Mouse (Mus musculus): ENCODE data around the gene Mogat2. TPM values are rescaled to one million over a fixed set of nuclear protein-coding genes. Genes with fewer than 3 reads are reported as not detected.
A peak's percentile ranks its signal among the peaks of the same experiment; 100 is the strongest.

Gene Mogat2
- total RNA-seq, 2 experiments from 2014 or later, result 1.7 to 3.0 TPM

DNA sequence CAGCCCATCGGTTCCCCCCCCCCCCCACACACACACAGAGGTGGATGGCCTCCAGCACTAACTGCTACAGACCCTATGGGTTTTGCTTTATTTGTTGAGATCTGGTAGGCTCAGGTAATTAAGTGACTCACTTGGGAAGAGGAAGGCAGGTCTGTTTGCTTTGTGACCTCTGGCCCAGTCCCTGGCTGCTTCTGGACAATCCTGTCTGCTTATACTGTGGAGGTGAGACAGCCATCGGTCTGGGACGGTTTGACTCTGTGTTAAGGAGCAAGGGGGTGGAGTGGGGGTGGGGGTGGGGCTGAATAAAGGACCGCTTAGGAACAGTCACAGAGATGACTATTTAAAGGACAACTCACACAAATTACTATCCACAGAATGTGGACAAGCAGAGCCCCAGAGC is 38.1 kb downstream of the Mogat2 start:
- no peak for ATAC-seq (replicated peaks; ENCODE audit: low FRiP score, poor library complexity, severe bottlenecking)

DNA sequence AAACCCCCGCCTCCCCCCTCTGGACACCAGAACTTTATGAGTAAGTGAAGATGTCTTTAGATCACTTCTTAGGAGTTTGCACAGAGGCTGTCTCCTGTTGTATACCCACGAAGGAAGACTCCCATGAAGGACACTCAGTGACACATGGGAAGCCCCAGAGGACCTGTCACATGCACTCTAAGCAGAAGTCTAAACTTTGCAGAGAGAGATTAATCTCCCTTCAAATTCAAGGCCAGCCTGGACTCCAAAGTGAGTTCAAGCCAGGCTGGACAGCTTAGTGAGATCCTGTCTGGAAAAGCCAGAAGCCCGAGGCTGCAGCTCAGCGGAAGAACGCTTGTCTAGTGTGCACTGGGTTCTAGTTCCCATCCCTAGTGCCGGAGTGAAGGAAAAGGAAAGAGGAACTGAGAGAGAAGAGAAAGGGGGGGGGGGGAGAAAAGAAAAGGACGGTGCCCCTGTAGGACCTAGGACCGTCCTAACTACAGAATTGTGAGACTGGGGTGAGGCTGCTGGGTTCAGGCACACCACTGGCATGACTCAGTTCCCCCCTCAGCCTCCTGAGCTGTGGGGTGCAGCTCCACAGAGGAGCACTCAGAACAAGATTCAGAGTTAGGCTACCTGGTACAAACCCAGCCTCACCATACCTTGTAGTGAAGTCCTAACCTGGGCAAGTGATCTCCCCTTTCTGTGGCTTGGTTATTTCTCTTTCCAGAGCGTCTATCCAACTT is 38.8 kb downstream of the Mogat2 start:
- no peak for ATAC-seq (replicated peaks; ENCODE audit: low FRiP score, poor library complexity, severe bottlenecking)

DNA sequence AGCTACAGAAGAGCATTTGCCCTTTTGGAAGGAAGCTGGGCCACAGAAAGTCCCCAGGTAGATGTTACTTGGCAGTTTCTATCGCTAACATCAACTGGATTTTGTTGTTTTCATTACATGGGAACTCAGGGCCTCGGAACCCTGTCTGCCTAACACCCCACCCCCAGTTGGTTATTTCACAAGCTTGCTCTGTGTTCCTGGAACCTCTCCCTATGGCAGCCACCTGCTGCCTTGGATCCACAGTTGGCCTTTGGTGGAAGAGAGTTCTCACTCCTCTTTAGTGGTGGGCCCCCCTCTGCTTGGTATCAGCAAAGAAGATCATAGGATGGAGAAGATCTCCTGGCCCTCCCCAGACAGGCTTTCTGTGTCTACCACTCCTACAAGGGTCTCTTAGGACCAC is 39.6 kb downstream of the Mogat2 start:
- ATAC-seq (replicated peaks; ENCODE audit: low FRiP score, poor library complexity, severe bottlenecking), result no peak

DNA sequence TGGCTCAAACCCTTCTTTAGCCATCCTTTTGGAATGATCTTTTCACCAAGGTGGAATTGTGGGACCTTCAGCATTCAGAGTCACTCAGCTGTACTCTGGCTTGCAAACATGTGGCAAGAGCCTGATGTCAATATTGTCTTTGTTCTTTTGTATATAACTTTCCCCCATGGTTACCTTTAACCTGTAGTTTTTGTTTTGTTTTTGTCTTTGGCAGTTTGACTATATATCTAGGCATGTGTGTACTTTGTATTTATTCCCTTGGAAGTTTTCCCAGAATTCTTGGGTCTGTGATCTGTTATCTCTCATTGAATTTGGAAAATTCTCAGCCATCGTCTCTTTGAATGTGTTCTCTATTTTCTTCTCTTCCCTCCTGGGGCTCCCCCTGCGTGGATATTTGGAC is 43.9 kb downstream of the Mogat2 start:
- ATAC-seq (replicated peaks; ENCODE audit: low FRiP score, poor library complexity, severe bottlenecking), result no peak

DNA sequence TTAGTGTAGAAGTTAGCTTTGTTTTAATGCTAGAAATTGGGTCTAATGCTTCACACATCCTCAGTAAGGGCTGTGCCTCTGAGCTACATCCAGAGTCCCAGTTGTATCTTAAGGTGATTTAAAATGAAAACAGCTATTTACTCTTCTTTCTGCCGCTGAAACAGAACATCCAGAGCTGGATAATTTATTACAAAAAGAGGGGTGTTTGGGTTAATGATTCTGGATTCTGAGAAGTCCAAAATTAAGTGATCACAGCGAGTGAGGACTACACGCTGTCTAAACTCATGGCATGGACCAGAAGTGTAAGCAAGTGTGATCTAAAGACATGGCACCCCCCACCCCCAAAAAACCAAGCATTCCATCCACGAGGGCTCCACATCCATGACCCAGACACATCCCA is 44.5 kb downstream of the Mogat2 start:
- no peak for ATAC-seq (replicated peaks; ENCODE audit: low FRiP score, poor library complexity, severe bottlenecking)

DNA sequence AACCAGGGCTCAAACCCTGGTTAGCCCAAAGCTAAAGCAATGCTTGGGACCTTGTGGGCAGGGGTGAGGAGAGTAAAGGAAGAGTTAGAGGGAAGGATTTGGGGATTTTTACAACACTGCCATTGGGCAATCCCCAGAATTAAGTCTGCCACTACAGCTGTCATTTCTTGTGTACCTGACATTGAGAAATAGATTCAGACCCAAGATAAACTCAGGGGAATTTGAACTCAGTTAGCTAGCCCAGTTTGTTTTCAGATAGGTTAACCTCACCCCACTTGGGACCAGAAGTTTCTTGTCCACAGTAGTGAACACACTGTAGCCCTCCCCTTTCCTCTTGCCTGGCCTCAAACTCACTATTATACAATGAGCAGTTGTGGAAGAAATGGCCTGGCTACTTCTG is 47.0 kb downstream of the Mogat2 start:
- no peak for ATAC-seq (replicated peaks; ENCODE audit: low FRiP score, poor library complexity, severe bottlenecking)

DNA sequence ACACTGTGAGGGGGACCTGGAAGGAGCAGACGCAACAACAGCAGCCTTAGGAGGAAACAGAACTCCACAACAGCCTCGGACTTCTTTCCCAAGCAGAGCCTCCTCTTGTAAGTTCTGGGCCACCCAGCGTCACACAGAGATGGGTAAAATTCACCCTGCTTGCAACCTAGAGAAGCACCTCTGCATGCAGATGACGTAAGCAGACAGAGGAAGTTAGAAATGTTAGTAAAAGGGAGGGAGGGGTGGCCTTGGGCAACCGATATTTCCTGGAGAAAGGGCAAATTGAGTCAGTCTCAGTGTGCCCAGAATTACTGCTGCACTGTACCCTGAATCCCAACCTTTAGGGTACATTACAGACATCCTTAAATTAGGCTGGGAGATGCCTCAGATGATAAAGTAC is 48.5 kb downstream of the Mogat2 start:
- no peak for ATAC-seq (replicated peaks; ENCODE audit: low FRiP score, poor library complexity, severe bottlenecking)

DNA sequence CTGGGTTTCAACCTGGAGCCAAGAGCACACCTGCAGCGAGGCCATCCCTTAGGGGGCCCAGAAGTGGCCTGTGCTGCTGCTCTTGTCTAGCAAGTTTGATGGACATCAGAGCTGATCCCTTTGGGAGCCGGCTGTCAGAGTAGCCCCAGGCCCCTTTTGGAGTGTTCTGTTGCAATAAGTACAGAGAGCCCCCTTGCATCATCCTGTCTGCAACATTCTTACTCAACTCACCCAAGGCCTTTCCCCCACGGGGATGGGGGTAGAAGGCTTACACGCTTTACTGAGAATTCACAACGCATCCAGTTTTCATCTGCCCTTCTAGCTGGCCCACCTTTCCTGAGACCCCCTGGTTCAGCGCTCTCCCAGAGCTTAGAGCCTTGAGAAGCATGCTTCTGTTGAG is 49.8 kb downstream of the Mogat2 start:
- no peak for ATAC-seq (replicated peaks; ENCODE audit: low FRiP score, poor library complexity, severe bottlenecking)

DNA sequence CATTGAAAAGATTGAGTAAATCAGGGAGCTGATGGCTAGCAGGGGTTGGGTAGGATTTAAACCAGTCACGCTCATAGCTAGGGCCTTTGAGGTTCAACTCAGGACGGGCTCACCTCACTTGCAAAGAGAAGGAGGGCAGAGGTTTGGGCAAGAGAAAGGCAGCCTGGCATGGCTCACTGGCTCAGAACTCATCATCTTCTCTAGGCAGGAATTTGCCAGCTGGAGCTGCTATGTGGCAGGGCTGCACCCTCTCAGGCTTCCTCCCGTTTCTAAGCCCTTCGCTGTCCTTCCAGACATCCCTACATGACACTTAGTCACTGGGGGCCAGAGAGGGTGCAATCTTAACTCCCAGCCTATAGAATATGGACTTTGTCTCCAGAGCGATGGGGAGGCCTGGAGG is 51.0 kb downstream of the Mogat2 start:
- no peak for ATAC-seq (replicated peaks; ENCODE audit: low FRiP score, poor library complexity, severe bottlenecking)

DNA sequence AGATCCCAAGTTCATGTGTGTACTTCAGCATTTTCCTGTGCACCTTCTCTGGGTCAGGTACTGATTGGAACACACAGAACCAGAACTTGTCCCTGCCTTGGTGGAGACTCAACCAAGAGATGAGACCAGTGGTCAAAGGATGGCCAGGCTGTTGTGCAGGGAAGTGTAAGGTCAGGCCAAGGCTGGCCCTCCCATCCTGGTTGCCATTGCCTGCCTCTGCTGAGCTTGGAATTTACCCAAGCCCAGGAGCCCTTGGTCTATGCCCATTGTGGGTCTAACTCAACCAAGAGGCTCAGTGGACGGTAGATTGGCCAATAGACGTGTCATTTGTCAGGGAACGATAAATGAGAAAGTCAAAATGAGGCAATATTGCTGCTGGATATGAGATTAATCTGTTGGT is 53.0 kb downstream of the Mogat2 start:
- ATAC-seq (replicated peaks; ENCODE audit: low FRiP score, poor library complexity, severe bottlenecking), result no peak

DNA sequence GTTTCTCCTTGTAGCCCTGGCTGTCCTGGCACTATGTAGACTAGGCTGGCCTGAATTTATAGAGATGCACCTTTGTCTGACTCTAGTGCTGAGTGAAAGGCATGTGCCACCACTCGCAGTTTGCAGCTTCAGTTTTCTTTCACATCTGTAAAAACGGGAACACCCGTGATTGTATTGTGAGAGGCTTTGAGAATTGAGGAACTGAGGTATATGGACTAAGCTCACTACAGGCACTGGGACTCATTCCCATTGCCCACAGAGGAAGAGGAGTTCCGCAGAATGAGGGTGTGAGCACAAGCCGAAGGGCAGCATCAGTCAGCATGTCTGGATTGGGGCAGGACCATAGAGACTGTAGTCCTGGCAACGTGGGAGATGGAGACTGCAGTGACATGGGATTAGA is 54.7 kb downstream of the Mogat2 start:
- ATAC-seq (replicated peaks; ENCODE audit: low FRiP score, poor library complexity, severe bottlenecking), result no peak

DNA sequence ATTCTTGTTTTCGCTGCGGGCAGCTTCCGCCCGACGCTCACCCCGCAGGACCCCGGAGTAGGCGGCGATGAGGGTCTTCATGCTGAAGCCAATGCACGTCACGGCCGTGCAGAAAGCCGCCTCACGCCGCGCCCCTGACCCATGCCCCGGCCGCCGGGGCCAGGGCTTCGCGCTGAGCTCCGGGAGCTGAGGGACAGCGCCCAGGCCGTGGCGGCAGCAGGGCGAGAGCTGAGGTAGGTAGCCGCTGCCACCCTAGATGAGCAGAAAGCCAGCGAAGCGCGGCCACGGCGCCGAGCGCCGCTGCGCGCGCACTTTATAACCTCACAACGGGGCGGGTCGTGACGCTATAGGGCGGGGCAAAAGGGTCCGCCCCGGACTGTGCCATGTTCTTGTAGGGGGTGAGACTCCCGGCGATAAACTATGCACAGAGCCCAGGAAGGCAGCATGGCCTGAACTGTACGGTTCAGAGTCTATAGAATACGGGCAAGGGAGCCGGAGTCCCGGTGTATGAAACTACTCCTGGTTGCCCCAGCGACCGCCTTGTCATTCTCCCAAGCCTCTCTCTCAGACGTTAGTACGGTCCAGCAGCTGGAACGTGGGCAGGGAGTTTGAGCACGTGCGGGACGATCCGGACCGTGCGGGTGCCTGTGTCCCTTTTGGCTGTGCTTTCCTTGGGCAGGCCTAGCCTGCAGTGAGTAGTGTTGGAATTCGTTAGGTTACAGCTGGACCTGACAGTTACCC is 55.8 kb downstream of the Mogat2 start, which contains the start of gene Dgat2:
Gene Dgat2 (minus strand): TSS at position 288 of the 741 bp plus-strand sequence.
- ATAC-seq (replicated peaks; ENCODE audit: low FRiP score, poor library complexity, severe bottlenecking), result peak; percentile 67

DNA sequence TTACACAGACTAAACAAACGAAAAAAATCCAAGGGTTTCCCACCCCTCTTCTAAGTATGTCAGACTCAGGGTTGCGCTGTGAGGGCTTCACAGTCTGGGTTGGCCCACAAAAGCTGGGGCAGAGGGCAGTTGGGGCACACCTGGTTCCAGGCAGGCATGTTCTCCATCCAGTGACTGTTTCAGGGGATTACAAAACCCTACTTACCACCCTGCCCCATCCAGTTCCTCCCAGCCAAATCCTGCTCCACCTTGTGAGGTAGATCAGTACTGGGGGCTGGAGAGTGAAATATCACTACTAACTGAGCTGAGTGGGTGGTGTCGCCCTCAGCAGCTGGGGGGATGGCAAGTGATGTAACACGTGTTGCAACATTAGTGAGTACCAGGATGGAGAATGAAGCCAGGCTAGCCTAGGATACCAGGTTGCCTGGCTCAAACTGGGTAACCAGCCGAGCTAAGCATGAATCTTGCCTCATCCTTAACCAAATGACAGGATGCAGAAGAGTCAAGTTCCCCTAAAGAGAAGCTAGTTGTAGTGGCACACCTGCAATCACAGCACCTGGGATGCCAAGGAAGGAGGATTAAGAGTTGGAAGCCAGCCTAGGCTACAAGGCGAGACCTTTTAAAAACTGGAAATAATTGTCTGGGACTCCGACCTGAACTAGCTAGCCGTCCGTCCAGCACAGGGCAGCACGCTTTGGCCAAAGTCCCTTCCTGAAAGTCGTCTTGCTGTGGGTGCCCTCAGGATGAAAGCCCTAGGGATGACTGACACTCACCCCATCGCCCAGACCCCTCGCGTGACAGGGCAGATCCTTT is 56.6 kb downstream of the Mogat2 start:
- ATAC-seq (replicated peaks; ENCODE audit: low FRiP score, poor library complexity, severe bottlenecking), result no peak

DNA sequence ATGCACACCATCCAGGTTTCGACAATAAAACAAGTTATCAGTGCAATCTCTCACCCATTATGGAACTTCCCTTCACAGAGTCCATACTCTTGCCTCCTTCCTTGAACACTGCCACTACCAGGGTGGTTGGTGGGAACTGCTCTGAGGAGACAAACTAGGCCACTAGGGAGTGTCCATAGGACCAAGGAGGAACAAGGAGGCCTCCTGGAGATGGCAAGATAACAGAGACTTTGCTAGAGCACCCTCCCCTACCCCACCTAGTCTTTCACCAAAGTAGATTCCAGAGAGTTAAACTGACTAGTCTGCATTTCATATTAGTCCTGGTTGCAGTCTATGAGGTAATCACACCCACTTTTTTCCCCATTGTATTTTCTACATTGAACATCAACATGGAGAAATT is 58.3 kb downstream of the Mogat2 start:
- no peak for ATAC-seq (replicated peaks; ENCODE audit: low FRiP score, poor library complexity, severe bottlenecking)

DNA sequence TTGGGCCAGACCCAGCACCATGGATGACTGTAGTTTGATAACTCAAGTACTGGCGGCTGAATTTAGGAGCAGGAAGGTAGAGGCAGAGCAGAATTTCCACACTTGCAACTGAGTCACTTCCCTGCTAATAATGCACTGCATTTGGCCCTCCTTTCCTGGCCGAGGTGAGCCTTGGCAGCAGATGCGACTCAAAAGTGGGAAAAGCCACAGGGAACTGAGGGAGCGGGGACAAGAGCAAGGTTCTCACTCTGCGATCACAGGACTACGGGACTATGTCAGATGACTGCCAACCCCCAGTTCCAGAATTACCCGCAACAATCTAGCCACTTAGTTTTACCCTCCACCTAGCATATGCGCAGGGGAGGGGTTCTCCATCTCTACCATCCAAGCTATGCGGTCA is 59.1 kb downstream of the Mogat2 start:
- ATAC-seq (replicated peaks; ENCODE audit: low FRiP score, poor library complexity, severe bottlenecking), result no peak

DNA sequence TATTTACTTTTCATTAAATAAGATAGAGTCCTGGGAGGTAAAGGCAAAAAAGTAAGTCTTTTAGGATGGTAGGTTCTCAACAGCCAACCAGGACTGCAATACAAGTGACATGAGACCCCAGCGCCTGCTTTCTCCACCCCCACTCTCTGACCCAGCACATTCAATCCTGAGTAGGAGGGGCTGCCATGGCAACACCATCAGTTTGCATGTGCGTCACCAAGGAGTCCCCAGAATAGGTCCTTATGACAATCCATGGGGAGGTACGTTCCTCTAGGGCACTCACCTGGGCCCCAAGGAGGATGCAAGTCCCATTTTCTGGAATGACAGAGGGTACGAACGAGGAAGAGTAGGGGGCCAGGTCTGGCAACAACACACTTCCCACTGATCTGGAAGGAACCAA is 61.0 kb downstream of the Mogat2 start:
- no peak for ATAC-seq (replicated peaks; ENCODE audit: low FRiP score, poor library complexity, severe bottlenecking)

DNA sequence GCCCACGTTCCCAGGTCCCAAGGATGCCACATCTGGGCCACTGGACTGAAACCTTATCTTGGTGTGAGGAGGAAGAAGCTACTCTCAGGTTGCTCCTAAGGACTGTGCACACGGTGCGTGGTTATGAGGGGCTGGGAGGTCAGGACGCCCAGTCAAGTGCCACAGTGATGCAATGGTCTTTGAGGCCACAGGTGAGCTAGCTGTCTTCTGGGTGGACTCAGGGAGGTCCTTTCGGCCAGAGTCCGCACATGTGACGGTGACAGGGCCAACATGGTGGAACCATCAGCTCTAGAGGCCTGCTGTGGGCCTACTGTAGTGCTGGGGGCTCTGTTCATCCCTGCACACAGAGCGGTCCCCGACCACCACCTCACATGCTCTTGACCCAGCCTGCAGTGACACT is 62.8 kb downstream of the Mogat2 start:
- no peak for ATAC-seq (replicated peaks; ENCODE audit: low FRiP score, poor library complexity, severe bottlenecking)

DNA sequence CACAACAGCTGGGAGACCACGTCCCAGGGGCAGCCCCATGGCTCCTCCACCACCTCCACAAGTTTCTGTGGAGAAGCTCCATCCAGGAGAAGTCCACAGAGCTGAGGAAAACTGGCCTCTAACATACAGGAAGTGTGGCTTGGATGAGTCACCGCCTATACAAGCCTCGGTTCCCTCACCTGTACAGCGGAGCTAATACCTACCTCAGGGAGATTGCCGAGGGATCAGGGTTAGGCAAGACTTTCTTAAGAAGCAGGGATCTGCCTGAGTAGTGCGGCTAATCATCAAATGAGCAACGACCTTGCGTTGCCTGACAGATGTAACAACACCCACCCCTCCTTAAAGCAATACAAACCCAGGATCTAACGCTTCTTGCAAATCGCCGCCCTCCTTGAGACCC is 63.3 kb downstream of the Mogat2 start:
- ATAC-seq (replicated peaks; ENCODE audit: low FRiP score, poor library complexity, severe bottlenecking), result no peak

DNA sequence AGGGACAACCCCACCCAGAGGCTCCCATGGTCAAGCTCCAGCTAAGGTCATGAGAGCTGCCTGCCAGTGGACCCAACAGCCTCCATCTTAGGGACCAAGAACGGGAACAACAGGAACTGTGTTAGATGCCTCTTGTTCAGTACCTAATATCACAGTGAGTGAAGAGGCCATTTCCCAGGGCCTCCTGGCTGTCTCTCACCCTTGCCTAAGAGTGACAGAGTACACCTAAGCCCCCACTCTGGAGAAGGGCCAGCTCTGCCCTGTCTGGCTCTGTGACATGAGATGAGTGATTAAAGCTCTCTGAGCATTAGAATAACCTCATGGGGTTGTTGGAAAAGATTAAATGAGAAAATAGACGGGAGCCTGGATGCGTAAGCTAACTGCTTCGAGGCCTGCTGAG is 64.4 kb downstream of the Mogat2 start:
- ATAC-seq (replicated peaks; ENCODE audit: low FRiP score, poor library complexity, severe bottlenecking), result no peak

DNA sequence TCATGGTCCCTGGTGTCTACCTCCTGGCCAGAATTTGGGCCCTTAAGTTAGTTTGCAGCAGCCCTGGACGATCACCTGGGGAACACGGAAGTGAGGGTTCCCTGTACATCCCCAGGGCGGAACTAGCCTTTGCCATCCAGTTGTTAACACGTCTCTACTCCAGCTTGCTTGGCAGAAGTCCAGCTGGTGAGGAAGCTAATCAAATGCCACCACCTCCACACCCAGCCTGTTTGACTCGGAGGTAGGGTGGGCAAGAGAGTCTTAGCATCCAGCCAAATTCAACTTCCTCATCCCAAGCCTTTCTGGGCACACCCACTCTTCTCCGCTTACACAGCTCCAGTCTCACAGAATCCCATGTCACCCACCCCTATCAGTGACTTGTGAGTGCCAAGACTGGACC is 65.5 kb downstream of the Mogat2 start:
- ATAC-seq (replicated peaks; ENCODE audit: low FRiP score, poor library complexity, severe bottlenecking), result no peak

Data from erythroblast, adult 5-6 weeks (primary cell).